Mouse (Mus musculus): ENCODE results near the gene Tmem199. TPM values are rescaled to one million over a fixed set of nuclear protein-coding genes. Genes with fewer than 3 reads are reported as not detected.

Tmem199 gene
- polyA plus RNA-seq, 1 experiment from 2014 or later, result 39.8 TPM

DNA sequence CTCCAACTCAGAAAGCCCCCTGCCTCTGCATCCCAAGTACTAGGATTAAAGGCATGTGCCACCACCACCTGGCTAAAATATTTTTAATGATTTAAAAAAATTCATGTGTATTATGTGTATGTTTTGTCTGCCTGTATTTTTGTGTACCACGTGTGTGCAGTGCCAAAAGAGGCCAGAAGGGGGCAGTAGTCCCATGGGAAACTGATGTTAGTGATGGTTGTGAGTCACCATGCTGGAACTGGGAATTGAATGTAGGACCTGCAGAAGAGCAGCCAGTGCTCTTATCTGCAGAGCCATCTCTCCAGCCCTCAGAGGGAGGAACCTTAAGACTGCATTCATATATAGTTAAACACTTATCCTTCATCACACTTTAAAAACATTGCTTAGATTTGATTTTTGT lies 50.1 kb downstream of the Tmem199 start:
- H3K4me3 ChIP-seq (ENCODE audit: low read depth, low read length), result no peak overlapping the region
- ATAC-seq (ENCODE audit: low read depth) (no peak), DNase-seq (ENCODE audit: low spot score) (no peak)
- H3K27ac ChIP-seq (replicated peaks; ENCODE audit: low read depth, low read length), result no peak overlapping the region
- H3K4me1 ChIP-seq (ENCODE audit: control insufficient read depth, insufficient read depth, low read length), result peaks cover 10% of the 10 kb centered on the region
- peaks cover 4% of the 10 kb centered on the region; the same call in 1 of the 2 replicates for H3K9me3 ChIP-seq (ENCODE audit: control insufficient read depth, low read length)
- 79% methylated on average over 1 of the region's 1 CpGs for WGBS
- no peaks in the 10 kb centered on the region for H3K36me3 ChIP-seq (ENCODE audit: control insufficient read depth, insufficient read depth, low read length)
- no peaks in the 10 kb centered on the region for H3K27me3 ChIP-seq (replicated peaks; ENCODE audit: control insufficient read depth, insufficient read depth, low read length)
- H3K4me2 ChIP-seq (ENCODE audit: low read depth, low read length), result no peak overlapping the region
- H3K9ac ChIP-seq (ENCODE audit: low read depth, low read length), result no peak overlapping the region

DNA sequence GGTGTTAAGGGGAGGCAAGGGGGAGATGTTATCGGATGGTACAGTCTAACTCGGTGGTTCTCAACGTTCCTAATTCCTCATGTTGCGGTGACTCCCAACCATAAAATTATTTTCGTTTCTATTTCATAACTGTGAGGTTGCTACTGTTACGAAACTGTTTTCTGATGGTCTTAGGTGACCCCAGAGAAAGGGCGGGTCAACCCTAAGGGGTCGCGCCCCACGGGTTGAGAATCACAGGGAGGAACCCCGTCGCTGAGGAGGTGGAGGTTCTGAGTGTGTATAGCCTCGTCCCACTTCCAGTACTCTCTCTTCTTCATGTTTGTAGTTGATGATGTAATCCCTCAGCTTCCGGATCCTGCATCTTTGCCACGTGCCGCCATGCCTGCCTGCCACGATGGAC lies 53.2 kb downstream of the Tmem199 start:
- H3K36me3 ChIP-seq (ENCODE audit: control insufficient read depth, insufficient read depth, low read length), result no peaks in the 10 kb centered on the region
- no peak overlapping the region for H3K27ac ChIP-seq (replicated peaks; ENCODE audit: low read depth, low read length)
- H3K9me3 ChIP-seq (ENCODE audit: control insufficient read depth, low read length), result peaks cover 4% of the 10 kb centered on the region; the same call in 1 of the 2 replicates
- no peak overlapping the region for H3K4me3 ChIP-seq (ENCODE audit: low read depth, low read length)
- no peaks in the 10 kb centered on the region for H3K27me3 ChIP-seq (replicated peaks; ENCODE audit: control insufficient read depth, insufficient read depth, low read length)
- H3K4me2 ChIP-seq (ENCODE audit: low read depth, low read length), result no peak overlapping the region
- no peak for DNase-seq (ENCODE audit: low spot score)
- H3K9ac ChIP-seq (ENCODE audit: low read depth, low read length), result no peak overlapping the region
- 78% methylated on average over 17 of the region's 17 CpGs for WGBS
- H3K4me1 ChIP-seq (ENCODE audit: control insufficient read depth, insufficient read depth, low read length), result no peaks in the 10 kb centered on the region
- no peak for ATAC-seq (ENCODE audit: low read depth)

Other genes starting within 250 kb of the Tmem199 start
- 0.11 and 0.31 TPM in 2 replicates for gene BC030499, start 221.3 kb downstream of the Tmem199 start, polyA plus RNA-seq (2014; fragmentation: Nextera tagmentation; extraction: Ambion mirVana)
- 23.8 and 25.3 TPM in 2 replicates for gene Spag5, start 210.6 kb downstream of the Tmem199 start, polyA plus RNA-seq (2014; fragmentation: Nextera tagmentation; extraction: Ambion mirVana)
- 20.4 and 24.1 TPM in 2 replicates for gene Aldoc, start 189.2 kb downstream of the Tmem199 start, polyA plus RNA-seq (2014; fragmentation: Nextera tagmentation; extraction: Ambion mirVana)
- 72.3 and 82.1 TPM in 2 replicates for gene Pigs, start 183.8 kb downstream of the Tmem199 start, polyA plus RNA-seq (2014; fragmentation: Nextera tagmentation; extraction: Ambion mirVana)
- gene Unc119, start 168.7 kb downstream of the Tmem199 start, polyA plus RNA-seq (2014; fragmentation: Nextera tagmentation; extraction: Ambion mirVana), result 39.9 and 46.1 TPM in 2 replicates
- gene Foxn1, start 125.6 kb downstream of the Tmem199 start, polyA plus RNA-seq (2014; fragmentation: Nextera tagmentation; extraction: Ambion mirVana), result 1.4 and 1.6 TPM in 2 replicates
- gene Slc13a2, start 90.0 kb downstream of the Tmem199 start, polyA plus RNA-seq (2014; fragmentation: Nextera tagmentation; extraction: Ambion mirVana), result not detected in 2 replicates
- gene Slc46a1, start 46.5 kb downstream of the Tmem199 start, polyA plus RNA-seq (2014; fragmentation: Nextera tagmentation; extraction: Ambion mirVana), result 12.6 and 14.8 TPM in 2 replicates
- gene Sarm1, start 14.4 kb downstream of the Tmem199 start, polyA plus RNA-seq (2014; fragmentation: Nextera tagmentation; extraction: Ambion mirVana), result 3.9 and 4.0 TPM in 2 replicates
- 9.9 and 11.3 TPM in 2 replicates for gene Vtn, start 13.1 kb downstream of the Tmem199 start, polyA plus RNA-seq (2014; fragmentation: Nextera tagmentation; extraction: Ambion mirVana)
- gene Sebox, start 8.7 kb downstream of the Tmem199 start, polyA plus RNA-seq (2014; fragmentation: Nextera tagmentation; extraction: Ambion mirVana), result 0.17 TPM in 1 of 2 replicates, not detected in the other
- 152 and 156 TPM in 2 replicates for gene Poldip2, start within 50 bp of the Tmem199 start, polyA plus RNA-seq (2014; fragmentation: Nextera tagmentation; extraction: Ambion mirVana)
- 76.0 and 83.0 TPM in 2 replicates for gene Tnfaip1, start 24.2 kb upstream of the Tmem199 start, polyA plus RNA-seq (2014; fragmentation: Nextera tagmentation; extraction: Ambion mirVana)
- gene Ift20, start 24.2 kb upstream of the Tmem199 start, polyA plus RNA-seq (2014; fragmentation: Nextera tagmentation; extraction: Ambion mirVana), result 172 and 178 TPM in 2 replicates
- 86.9 and 88.2 TPM in 2 replicates for gene Tmem97, start 38.6 kb upstream of the Tmem199 start, polyA plus RNA-seq (2014; fragmentation: Nextera tagmentation; extraction: Ambion mirVana)
- 10.6 and 13.4 TPM in 2 replicates for gene Nlk, start 185.2 kb upstream of the Tmem199 start, polyA plus RNA-seq (2014; fragmentation: Nextera tagmentation; extraction: Ambion mirVana)
- 37.2 and 41.3 TPM in 2 replicates for gene Ccnq, start 239.6 kb upstream of the Tmem199 start, polyA plus RNA-seq (2014; fragmentation: Nextera tagmentation; extraction: Ambion mirVana)